Mouse (Mus musculus) stomach, embryonic 14.5 days (tissue): Measurements from ENCODE around the gene Fkbp15. TPM values are rescaled to one million over a fixed set of nuclear protein-coding genes. Genes with fewer than 3 reads are reported as not detected.
"Not testable (repeated sequence)": the region's sequence is repeated elsewhere in the genome, so short reads cannot be mapped to it uniquely, and the experiment has no call there.

Source experiments
- ATAC-seq: fragments of 200-750 bp; cut with Nextera tagmentation; 2 replicates; pipeline ENCODE4 v1.8.0; 2017; ENCODE audit warnings: low read depth, moderate TSS enrichment; ENCODE audit not compliant: insufficient number of reproducible peaks, insufficient read depth, low FRiP score
- H3K27ac ChIP-seq: fragments of 300-500 bp; sonication (generic); 2 replicates; pipeline ENCODE4 v1.5.1; 2014; ENCODE audit warnings: mild to moderate bottlenecking, low read length, moderate library complexity, mixed read lengths
- H3K27me3 ChIP-seq: fragments of 300-500 bp; sonication (generic); 2 replicates; pipeline ENCODE4 v1.6.1; 2014; ENCODE audit warnings: low read length, control low read depth, mixed read lengths; ENCODE audit not compliant: control insufficient read depth, insufficient read depth
- H3K36me3 ChIP-seq: fragments of 300-500 bp; sonication (generic); 2 replicates; pipeline ENCODE4 v1.6.1; 2014; ENCODE audit warnings: mild to moderate bottlenecking, control low read depth, low read length, moderate library complexity, mixed read lengths; ENCODE audit not compliant: control insufficient read depth, insufficient read depth
- H3K4me1 ChIP-seq: fragments of 300-500 bp; sonication (generic); 2 replicates; pipeline ENCODE4 v1.6.1; 2014; ENCODE audit warnings: low read length, control low read depth, mixed read lengths; ENCODE audit not compliant: control insufficient read depth, insufficient read depth
- H3K4me2 ChIP-seq: fragments of 300-500 bp; sonication (generic); replicated peaks from 2 replicates; pipeline ENCODE4 v1.6.1; 2014; ENCODE audit warnings: low read depth, low read length, control low read depth
- H3K4me3 ChIP-seq: fragments of 300-500 bp; sonication (generic); 2 replicates; pipeline ENCODE4 v1.5.1; 2014; ENCODE audit warnings: low read depth, low read length, control low read depth
- H3K9ac ChIP-seq: fragments of 300-500 bp; sonication (generic); replicated peaks from 2 replicates; pipeline ENCODE4 v1.6.1; 2014; ENCODE audit warnings: low read depth, mild to moderate bottlenecking, control low read depth, low read length, moderate library complexity, mixed read lengths
- H3K9me3 ChIP-seq: fragments of 300-500 bp; sonication (generic); 2 replicates; pipeline ENCODE4 v1.6.1; 2016; ENCODE audit warnings: low read depth, low read length, control low read depth; ENCODE audit not compliant: control insufficient read depth
- WGBS: fragments of 180-500 bp; shearing (Covaris S2); extraction: QIAGEN DNeasy Blood & Tissue Kit; methylation state at CpG from one replicate; pipeline ENCODE4 v1.1.7; 2014; 5-methylcytosine and 5-hydroxymethylcytosine counted together
- polyA plus RNA-seq: library from polyadenylated mRNA; unstranded; fragments of >200 nt; fragmentation: Nextera tagmentation; extraction: Ambion mirVana; gene quantifications from 2 replicates; pipeline ENCODE4 v1.2.1, GENCODE M21; 2014

Gene Fkbp15
- polyA plus RNA-seq, 1 experiment from 2014 or later, result 28.6 TPM

DNA sequence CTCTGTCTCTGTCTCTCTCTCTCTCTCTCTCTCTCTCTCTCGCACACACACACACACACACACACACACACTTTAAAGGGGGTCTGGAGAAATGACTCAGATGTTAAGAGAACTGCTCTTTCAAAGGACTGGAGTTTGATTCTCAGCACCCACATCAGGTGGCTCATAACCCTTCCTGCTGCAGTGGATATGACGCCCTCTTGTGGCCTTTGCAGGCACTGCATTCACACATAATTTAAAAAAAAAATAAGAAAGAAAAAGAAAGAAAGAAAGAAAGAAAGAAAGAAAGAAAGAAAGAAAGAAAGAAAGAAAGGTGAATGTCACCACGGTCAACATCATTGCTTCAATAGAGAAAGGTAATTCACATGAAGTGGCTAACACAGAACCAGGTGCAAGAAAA, 83.1 kb downstream of the Fkbp15 start:
- H3K27me3 ChIP-seq, result no peaks in the 10 kb centered on the region
- no peak overlapping the region for H3K4me2 ChIP-seq
- WGBS, result 72% methylated on average over 3 of the region's 3 CpGs
- H3K4me1 ChIP-seq, result no peaks in the 10 kb centered on the region
- no peaks in the 10 kb centered on the region for H3K9me3 ChIP-seq
- no peak overlapping the region for H3K9ac ChIP-seq
- H3K27ac ChIP-seq, result no peak overlapping the region
- no peak for ATAC-seq
- no peaks in the 10 kb centered on the region for H3K36me3 ChIP-seq
- H3K4me3 ChIP-seq, result no peak overlapping the region

DNA sequence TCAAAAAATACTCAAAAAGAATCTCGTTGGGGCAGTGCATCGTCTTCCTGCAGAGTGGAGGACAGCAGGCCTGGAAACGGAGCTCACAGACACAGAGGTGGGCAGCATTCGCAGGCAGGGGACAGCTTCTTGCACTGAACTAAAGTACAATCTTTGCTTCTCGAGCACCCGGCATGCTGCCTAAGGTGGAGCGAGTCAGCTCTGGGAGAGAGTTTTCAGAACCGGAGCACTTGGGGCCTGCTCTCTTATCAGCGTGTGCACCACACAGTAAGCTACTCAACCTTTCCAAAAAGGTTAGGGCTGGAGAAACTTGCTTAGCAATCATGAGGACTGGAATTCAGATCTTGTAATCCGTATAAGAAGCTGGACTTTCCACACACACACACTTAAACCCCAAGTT, 83.7 kb downstream of the Fkbp15 start:
- no peaks in the 10 kb centered on the region for H3K27me3 ChIP-seq
- no peaks in the 10 kb centered on the region for H3K36me3 ChIP-seq
- ATAC-seq, result no peak
- H3K9ac ChIP-seq, result no peak overlapping the region
- H3K9me3 ChIP-seq, result no peaks in the 10 kb centered on the region
- WGBS, result 82% methylated on average over 10 of the region's 10 CpGs
- no peak overlapping the region for H3K4me2 ChIP-seq
- H3K4me3 ChIP-seq, result no peak overlapping the region
- no peak overlapping the region for H3K27ac ChIP-seq
- no peaks in the 10 kb centered on the region for H3K4me1 ChIP-seq

DNA sequence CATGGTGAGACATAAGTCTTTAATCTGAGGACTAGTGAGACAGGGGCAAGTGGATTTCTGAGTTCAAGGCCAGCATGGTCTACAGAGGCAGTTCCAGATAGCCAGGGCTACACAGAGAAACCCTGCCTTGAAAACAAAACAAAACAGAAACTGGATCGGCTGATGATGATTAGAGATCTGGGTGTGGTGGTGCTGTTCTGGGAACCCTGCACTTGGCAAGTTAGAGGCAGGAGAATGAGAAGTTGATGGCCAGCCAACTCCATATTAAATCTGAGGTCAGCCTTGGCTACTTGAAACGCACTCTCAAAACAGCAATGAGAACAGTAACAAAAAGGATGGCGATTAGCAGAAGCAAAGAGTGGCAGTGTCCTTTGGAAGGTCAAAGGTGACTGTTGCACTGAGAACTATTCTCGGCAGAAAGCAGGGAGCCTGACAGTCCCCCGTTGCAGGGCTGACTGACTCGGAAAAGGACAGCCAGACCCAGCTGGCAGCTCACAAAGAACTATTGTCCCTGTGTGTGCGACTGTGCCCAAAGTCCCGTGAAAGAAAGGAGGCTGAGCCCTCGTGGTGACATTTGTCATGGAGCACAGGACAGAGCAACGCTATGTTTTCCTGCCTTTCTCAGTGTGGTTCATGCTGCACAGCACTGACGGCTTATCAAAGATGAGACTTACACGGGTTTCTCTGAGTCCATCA, 85.4 kb downstream of the Fkbp15 start:
- no peaks in the 10 kb centered on the region for H3K27me3 ChIP-seq
- no peaks in the 10 kb centered on the region for H3K36me3 ChIP-seq
- H3K27ac ChIP-seq, result no peak overlapping the region
- no peak overlapping the region for H3K9ac ChIP-seq
- H3K4me1 ChIP-seq, result no peaks in the 10 kb centered on the region
- H3K9me3 ChIP-seq, result no peaks in the 10 kb centered on the region
- WGBS, result 45% methylated on average over 12 of the region's 12 CpGs
- 0 out of 2 replicates have a peak, but pooled peaks have one; percentile 23 for ATAC-seq
- no peak overlapping the region for H3K4me2 ChIP-seq
- H3K4me3 ChIP-seq, result no peak overlapping the region

DNA sequence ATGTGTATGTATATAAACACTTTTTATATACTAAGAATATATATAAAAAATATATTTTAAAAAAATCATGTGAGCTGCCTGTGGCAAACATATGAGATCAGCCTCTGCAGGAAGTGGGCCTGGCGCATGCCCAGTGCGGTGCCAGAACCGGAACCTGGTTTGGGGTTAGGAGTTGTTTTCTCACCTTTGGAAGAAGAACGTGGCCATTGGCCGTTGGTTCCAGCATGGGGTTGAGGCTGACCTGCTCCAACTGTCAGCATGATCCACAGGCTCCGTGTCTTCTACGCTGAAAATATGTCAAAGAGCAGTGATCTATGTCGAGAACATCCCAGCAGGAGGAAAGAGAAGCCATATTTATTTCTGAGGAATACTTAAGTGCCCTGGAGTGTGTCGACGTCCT, 86.4 kb downstream of the Fkbp15 start:
- H3K4me2 ChIP-seq, result no peak overlapping the region
- no peaks in the 10 kb centered on the region for H3K9me3 ChIP-seq
- H3K27me3 ChIP-seq, result no peaks in the 10 kb centered on the region
- no peaks in the 10 kb centered on the region for H3K36me3 ChIP-seq
- H3K4me1 ChIP-seq, result no peaks in the 10 kb centered on the region
- no peak overlapping the region for H3K27ac ChIP-seq
- WGBS, result 88% methylated on average over 10 of the region's 10 CpGs
- H3K4me3 ChIP-seq, result no peak overlapping the region
- H3K9ac ChIP-seq, result no peak overlapping the region
- ATAC-seq, result no peak

DNA sequence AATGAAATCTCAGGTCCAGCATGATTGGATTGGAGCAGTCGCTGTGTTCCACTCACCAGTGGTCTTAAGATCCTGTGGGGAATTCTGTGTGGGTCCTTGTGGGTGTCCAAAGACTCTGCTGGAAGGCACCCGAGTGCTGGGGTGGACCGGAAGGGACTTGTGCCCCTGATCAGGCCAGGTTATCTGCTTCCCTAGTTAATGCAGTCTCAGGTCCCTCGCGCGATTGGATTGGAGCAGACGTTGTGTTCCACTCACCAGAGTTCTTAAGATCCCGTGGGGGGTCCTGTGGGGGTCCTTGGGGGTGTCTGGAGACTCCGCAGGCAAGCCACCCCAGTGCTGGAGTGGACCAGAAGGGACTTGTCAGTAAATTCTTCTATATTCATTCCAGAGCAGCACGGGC, 87.7 kb downstream of the Fkbp15 start:
- Histone ChIP-seq H3K9ac (no peak overlapping the region), H3K4me1 (no peaks in the 10 kb centered on the region), H3K9me3 (no peaks in the 10 kb centered on the region), H3K27ac (no peak overlapping the region), H3K4me3 (no peak overlapping the region), H3K36me3 (no peaks in the 10 kb centered on the region), H3K4me2 (no peak overlapping the region), H3K27me3 (no peaks in the 10 kb centered on the region)
- no peak for ATAC-seq
- 87% methylated on average over 10 of the region's 10 CpGs for WGBS

DNA sequence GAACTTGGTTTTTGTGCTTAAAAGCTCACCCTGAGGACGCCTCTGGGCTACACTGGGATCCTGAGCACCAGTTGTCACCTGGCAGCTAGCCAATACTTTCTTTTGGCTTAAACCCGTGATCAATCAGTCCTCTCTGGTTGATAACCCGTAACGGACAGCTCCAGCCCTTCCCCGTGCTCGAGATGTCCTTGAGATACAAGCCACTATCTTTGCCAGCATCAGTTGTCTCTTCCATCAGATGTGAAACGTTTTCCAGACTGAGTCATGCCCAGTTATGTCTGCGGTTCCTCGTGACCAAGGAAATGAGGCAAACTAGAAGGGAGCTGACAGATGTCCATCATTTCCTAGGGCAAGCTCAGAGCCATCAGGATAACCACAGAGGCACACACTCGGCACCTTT, 93.2 kb downstream of the Fkbp15 start:
- H3K9me3 ChIP-seq, result no peaks in the 10 kb centered on the region
- H3K4me1 ChIP-seq, result no peaks in the 10 kb centered on the region
- no peak overlapping the region for H3K4me2 ChIP-seq
- no peaks in the 10 kb centered on the region for H3K36me3 ChIP-seq
- no peaks in the 10 kb centered on the region for H3K27me3 ChIP-seq
- no peak for ATAC-seq
- 71% methylated on average over 10 of the region's 10 CpGs for WGBS
- H3K4me3 ChIP-seq, result no peak overlapping the region
- no peak overlapping the region for H3K9ac ChIP-seq
- H3K27ac ChIP-seq, result no peak overlapping the region

DNA sequence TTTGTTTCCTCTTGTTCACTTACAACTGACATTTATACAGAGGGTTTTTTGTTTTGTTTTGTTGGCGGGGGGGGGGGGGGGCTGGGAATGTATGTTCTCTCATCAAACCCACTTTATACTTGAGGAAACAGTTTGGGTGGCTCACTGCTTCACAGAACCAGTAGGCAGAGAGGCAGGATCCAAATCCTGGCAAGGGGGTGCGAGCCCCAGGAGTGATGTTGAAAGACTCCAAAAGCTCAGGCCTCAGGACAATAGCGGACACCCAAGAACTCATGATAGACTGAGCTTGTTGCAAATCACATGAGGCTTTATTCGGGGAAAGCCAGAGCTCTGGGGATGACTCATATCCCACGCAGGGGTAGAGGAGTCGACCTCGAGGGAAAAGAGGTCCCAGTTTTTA, 94.3 kb downstream of the Fkbp15 start:
- not testable (repeated sequence) for H3K4me3 ChIP-seq, H3K9me3 ChIP-seq, H3K27me3 ChIP-seq, H3K27ac ChIP-seq, H3K9ac ChIP-seq, H3K4me1 ChIP-seq, ATAC-seq, H3K36me3 ChIP-seq, H3K4me2 ChIP-seq
- WGBS, result 75% methylated on average over 7 of the region's 7 CpGs

DNA sequence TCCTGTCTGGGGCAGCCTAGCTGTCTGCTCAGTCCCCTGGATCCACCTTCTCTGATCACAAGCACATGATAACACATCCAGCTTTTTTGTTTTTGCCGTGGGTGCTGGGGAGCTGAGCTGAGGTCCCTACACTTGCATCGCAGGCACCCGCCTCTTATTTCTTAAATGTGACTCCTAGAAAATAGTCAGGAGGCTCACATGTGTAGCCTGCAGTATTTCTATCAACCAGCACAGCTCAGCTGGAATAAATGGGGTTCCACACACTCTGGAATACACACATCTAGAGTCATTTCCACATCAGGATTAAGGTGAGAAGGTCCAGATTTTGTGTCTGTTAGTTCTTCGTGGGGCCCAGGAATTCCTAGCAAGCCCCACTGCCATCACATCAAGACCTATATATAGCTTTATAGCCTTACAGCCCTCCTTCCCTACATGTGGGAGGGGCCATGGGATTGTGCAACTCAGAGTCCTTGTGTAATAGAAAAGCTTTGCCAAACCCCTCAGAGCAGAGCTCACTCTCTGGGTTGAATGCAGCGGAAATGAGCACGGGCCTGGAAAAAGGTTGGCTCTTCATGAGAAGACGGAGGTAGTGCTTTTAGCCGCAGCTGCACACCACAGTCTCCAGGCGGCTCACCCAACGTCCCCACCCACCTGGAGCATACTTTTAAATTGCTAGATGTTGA, 95.1 kb downstream of the Fkbp15 start:
- H3K36me3 ChIP-seq, result no peaks in the 10 kb centered on the region
- H3K4me2 ChIP-seq, result no peak overlapping the region
- no peak overlapping the region for H3K27ac ChIP-seq
- WGBS, result 61% methylated on average over 10 of the region's 10 CpGs
- no peak for ATAC-seq
- no peaks in the 10 kb centered on the region for H3K4me1 ChIP-seq
- H3K9me3 ChIP-seq, result no peaks in the 10 kb centered on the region
- H3K27me3 ChIP-seq, result no peaks in the 10 kb centered on the region
- H3K9ac ChIP-seq, result no peak overlapping the region
- H3K4me3 ChIP-seq, result no peak overlapping the region
